Mouse (Mus musculus): ENCODE measurements at regions not wholly inside any gene's neighbourhood (a gene's known extent, or its start where the extent isn't known, plus 50 kb on each side); places are given as distances from the start of the nearest gene placed in this dataset.

- no peak; the same call in 1 of the 2 replicates for TF ChIP-seq ELF1 (IDR thresholded peaks at IDR 0.05; ENCODE audit: low read depth, low read length)
- TF ChIP-seq MEF2A (IDR thresholded peaks at IDR 0.05; ENCODE audit: extremely low read depth, insufficient replicate concordance, low read depth, low read length, poor library complexity, severe bottlenecking), result no peak
Observed at GRCm38 (mm10) chr14:61683791-61684411, 76.6 kb downstream of the Kcnrg start (continued).

DNA sequence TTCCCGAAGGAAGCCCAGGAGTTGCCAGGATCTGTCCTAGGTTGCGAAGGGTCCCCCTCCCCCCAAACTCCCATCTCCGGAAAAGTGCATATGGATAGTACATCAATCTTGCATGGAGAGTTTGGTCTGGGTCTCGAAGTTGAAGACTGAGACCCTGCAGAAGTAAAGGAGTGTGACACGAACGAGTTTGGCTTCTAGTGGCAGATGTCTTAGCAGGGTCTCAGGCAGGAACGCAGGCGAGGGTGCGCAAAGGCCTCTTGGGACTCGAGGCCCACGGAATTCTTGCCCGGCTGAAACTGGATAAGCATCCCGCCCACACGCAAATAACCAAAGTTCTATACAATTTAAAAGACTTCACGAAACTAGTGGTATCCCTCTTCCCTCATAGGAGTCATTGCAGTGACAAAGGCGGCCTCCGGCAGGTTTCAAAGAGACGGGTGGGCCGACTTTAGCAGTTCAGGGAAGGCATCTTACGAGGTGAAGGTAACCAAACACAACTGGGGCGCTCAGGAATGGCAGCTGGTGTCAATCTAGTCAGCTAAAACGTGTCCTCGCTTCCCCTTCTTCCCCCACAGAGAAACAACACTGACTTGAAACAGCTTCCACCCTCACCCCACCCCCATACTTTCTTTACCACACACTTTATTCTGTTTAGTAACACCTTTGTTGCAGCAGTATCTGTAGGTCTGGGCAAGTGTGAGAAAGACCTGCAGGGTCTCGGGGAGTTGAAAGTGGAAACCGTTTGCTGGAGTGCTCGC is 77.4 kb downstream of the Kcnrg start:
- Histone ChIP-seq H3K27ac (ENCODE audit: control insufficient read depth, low read depth, low read length) (no peak overlapping the region), H3K79me2 (ENCODE audit: control insufficient read depth, insufficient read depth, low read length, poor library complexity) (peaks cover 25% of the 10 kb centered on the region), H3K4me1 (ENCODE audit: control insufficient read depth in 1 of 2, insufficient read depth in 2 of 2, low read length in 2 of 2) (peaks cover 0 to 11% of the 10 kb centered on the region in 2 experiments; a peak in 1 of 4 replicates), H3K27me3 (ENCODE audit: control insufficient read depth in 1 of 2, insufficient read depth in 2 of 2, low read length in 2 of 2) (no peaks in the 10 kb centered on the region), H3K4me3 (ENCODE audit: control insufficient read depth in 1 of 2, insufficient read depth in 1 of 2, low read depth in 2 of 2, low read length in 2 of 2) (peak overlapping the region; percentile 59 to 78), H3K36me3 (ENCODE audit: control insufficient read depth in 1 of 2, insufficient read depth in 2 of 2, low read length in 2 of 2) (peaks cover 0 to 5% of the 10 kb centered on the region in 2 experiments; a peak in 2 of 4 replicates), H3K9ac (ENCODE audit: control insufficient read depth, low read depth, low read length, poor library complexity, severe bottlenecking) (peak overlapping the region; percentile 98), H3K9me3 (replicated peaks; ENCODE audit: insufficient read depth, low read length) (no peaks in the 10 kb centered on the region)
- TF ChIP-seq POLR2AphosphoS5 (IDR thresholded peaks at IDR 0.05; ENCODE audit: borderline replicate concordance, low read depth, low read length) (no peak), POLR2AphosphoS2 (IDR thresholded peaks at IDR 0.05; ENCODE audit: low read length) (no peak), ZKSCAN1 (IDR thresholded peaks at IDR 0.05; ENCODE audit: low read depth, low read length) (no peak), POLR2A (IDR thresholded peaks at IDR 0.05; ENCODE audit: control insufficient read depth in 1 of 2, insufficient read depth in 1 of 2, low read depth in 1 of 2, low read length in 2 of 2, poor library complexity in 1 of 2) (no peak), USF2 (IDR thresholded peaks at IDR 0.05; ENCODE audit: borderline replicate concordance in 1 of 2, insufficient read depth in 1 of 2, low read depth in 1 of 2, low read length in 2 of 2) (no peak), BHLHE40 (IDR thresholded peaks at IDR 0.05; ENCODE audit: borderline replicate concordance, low read depth, low read length) (no peak), MYC (IDR thresholded peaks at IDR 0.05; ENCODE audit: low read depth, low read length) (no peak), NRF1 (IDR thresholded peaks at IDR 0.05; ENCODE audit: insufficient read depth, low read depth, low read length, poor library complexity, severe bottlenecking) (no peak), MYB (IDR thresholded peaks at IDR 0.05; ENCODE audit: low read depth, low read length) (no peak), MEF2A (IDR thresholded peaks at IDR 0.05; ENCODE audit: extremely low read depth, insufficient replicate concordance, low read depth, low read length, poor library complexity, severe bottlenecking) (no peak), ZC3H11A (IDR thresholded peaks at IDR 0.05; ENCODE audit: low read depth, low read length) (no peak), SIN3A (IDR thresholded peaks at IDR 0.05; ENCODE audit: low read length) (no peak), TBP (IDR thresholded peaks at IDR 0.05; ENCODE audit: low read depth, low read length) (no peak)
- DNase-seq (ENCODE audit: low read depth, low spot score), result peak; percentile 27

Data from MEL (cell line).